Mouse (Mus musculus): ENCODE data around the gene Ift80.
"Not testable (repeated sequence)": the region's sequence is repeated elsewhere in the genome, so short reads cannot be mapped to it uniquely, and the experiment has no call there.

Gene Ift80

DNA sequence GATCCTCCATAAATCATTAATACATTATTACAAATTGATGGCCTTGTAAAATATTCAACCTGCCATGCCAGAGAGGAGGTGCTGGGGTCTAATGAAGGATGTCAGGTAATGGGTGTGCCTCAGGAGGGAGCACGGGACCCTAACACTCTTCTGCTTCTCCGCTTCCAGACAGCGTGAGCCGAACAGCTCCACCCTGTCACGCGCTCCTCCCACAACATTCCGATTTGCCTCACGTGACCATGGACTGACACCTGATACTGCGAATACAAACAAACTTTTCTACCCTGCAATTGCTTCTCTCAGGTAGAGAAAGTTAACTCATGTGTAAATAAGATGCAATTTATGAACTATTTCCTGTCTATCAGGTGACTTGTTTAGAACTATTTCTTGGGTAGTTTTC is 75.8 kb downstream of the Ift80 start:
- DNase-seq = no peak

DNA sequence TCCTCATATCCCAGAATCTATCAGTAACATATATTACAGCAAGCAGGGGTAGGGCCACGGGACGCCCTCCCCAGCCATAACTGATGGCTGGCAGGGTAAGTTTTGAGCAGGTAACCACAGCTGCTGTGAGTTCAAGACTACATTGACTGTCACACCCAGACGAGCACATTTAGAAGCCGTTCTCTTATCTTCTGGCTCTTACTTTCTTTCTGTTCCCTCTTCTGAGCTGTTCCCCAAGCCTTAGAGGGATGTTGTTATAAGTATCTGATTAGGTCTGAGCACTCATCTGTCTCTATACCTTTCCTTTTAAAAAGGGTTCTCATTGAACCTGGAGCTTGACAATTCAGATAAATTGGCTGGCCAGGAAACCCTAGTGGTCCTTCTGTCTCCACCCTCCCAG is 96.9 kb downstream of the Ift80 start:
- no peak for DNase-seq

DNA sequence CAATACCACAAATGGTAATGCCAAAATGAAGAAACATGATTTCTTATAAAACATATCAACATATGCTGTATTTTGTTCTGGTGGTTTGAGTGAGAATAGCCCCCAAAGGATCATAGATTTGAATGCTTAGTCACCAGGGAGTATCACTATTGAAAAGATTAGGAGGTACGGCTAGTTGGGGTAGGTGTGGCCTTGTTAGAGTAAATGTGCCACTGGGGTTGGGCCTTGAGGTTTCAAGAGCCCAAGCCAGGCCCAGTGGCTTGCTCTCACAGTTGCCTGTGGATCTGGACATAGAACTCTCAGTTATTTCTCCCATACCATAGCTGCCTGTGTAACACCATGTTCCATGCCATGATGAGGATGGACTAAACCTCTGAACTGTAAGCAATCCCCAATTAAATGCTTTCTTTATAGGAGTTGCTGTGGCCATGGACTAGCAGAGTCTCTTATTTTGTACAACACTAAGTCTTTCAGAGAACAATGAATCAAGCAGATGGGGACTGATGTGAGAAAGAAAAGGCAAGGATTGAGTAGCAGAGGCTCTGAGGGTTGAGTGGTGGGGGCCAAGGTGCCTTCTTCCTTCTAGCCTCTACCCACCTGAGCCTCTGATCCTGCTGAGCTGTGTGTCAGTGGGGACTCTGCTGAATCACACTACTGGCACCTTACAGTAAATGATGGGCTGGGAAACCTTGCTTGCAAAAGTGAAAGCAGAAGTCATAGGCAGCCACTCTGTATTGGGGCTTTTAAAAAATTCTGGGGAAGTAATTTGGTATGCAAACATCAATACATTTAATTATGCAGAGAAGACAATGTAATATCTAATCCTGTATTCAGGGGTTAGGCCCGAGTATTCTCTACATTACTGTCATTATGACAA is 99.2 kb downstream of the Ift80 start:
- DNase-seq = no peak

DNA sequence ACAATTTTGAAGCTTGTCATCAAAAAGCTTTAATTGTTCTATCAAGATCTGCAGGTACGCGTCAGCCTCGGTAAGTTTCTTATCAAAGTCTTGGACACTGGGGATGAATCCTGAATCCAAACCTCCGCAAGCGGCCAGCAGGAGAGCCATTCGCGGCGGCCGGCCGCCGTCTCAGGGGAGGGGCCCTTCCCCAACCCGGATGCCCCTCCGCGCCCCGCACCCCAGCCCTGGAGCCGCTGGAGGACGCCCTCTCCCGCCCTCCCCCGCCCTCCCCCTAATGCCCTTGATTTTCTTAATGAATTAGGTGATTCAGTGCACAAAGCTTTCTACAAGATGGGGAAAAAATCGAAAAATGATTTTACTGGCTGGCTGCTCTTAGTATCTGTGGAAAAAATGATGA is 101.7 kb downstream of the Ift80 start:
- DNase-seq = not testable (repeated sequence)

DNA sequence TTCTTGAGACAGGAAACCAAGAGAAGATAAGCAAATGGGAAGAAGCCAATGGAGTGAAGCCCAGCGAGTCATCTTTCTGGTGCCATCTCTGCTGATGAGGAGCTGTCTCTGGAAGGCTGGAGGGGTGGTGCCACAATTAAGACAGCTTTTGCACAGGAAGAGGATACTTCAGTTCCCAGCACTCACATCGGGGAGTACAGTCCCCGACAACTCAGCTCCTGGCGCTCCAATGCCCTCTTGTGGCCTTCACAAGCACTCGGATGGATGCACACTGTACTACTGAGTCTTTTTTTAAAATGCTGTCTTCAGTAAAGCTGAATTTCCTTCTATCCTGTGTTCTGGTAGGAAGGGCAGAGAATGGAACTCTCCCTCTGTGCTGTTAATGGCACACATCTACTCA is 107.2 kb downstream of the Ift80 start:
- DNase-seq = no peak

DNA sequence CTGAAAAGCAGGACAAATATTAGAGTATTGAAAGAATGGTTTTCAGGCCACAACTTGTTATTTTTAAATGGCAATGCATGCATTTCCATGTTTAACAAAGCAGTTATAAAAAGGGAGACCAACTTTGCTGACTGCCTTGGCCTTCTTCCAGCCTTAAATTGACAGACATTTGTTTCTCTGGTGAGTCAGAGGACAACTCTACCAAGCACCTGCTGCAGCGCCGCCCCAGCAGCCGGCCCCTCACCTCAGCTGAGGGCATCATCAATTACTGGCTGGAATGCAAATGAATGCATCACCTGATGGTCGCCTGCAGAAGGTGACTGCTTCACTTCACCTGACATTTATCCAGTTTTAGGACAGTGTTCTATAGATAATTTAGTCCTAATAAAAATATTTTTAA is 108.9 kb downstream of the Ift80 start:
- DNase-seq = peak; percentile 5

DNA sequence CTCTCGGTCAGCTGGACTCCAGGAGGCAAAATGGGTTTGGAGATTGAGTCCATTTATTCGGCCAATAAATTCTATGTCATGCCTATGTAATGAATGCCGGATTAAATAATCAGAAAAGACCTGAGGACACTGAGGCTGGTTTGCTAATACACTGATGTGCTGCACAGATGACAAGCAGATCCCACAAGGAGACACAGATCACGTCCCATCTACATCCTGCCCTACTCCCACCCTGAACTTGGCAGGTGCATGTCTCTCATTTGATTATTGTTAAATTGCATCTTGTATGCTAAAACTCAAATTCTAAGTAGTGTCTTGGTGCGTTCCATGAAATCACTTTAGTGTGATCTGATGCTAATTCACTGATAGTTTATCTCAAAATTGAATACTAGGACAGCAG is 117.5 kb downstream of the Ift80 start:
- no peak for DNase-seq

DNA sequence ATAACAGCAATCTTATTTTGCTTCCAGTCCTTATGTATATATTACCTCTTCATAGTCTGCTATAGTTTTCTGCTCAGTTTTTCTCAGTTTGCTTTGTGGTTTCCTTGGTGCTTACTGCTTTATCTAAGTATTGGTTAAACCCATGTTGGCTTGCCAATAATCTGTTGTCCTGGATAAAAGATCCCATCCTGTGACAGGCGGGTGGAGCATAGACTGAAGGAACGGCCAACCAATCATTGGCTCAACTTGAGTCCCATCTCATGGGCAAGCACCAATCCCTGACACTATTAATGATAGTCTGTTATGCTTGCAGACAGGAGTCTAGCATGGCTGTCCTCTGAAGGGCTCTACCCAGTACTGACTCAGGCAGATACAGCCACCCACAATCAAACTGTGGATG is 130.3 kb downstream of the Ift80 start:
- no peak for DNase-seq

DNA sequence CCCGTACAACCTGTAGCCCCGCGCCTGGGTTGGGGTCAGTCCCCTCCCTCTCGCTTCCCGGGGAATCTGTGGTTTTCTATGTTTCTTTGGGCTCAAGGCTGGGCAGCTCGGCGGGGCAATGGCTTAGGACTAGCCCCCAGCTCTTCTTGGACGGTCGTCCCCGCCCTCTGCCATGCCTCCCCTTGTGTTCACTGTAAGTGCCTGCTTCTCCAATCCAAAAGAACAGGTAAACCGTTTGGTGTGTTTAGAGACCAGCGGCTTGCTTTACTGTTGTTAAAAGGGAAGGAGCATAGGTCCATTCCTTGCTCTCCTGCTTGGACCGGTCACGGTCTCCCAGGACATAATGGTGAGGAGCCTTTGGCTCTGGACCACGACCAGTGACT is 133.8 kb downstream of the Ift80 start:
- no peak for DNase-seq

DNA sequence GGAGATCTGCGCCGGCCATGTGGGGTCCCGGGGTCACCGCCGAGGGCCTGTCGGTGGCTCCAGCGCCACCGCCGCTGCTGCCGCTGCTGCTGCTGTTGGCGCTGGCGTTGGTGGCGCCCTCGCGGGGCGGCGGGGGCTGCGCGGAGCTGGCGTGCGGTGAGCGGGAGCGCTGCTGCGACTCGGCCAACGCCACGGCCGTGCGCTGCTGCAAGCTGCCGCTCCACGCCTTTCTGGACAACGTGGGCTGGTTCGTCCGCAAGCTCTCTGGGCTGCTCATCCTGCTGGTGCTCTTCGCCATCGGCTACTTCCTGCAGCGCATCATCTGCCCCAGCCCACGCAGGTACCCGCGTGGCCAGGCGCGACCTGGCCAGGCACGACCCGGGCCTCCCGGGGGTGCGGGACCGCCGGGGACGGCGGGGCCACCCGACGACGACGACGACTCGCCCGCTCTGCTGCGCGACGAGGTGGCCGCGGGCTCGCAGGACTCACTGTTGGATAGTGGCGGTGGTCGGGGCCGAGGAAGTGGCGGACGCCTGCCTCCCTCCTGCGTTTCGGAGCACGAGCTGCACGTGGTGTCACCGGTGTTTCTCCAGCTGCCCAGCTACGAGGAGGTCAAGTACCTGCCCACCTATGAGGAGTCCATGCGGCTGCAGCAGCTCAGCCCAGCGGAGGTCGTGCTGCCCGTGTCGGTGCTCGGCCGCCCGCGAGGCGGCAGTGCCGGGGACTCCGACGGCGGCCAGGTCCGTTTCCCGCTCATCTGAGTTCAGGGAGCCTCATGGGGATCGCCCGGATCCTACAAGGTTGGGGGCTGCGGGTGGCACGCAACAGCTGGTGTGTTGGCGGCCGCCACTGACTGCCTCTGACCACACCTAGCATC is 134.4 kb downstream of the Ift80 start:
- peak; percentile 28 for DNase-seq

DNA sequence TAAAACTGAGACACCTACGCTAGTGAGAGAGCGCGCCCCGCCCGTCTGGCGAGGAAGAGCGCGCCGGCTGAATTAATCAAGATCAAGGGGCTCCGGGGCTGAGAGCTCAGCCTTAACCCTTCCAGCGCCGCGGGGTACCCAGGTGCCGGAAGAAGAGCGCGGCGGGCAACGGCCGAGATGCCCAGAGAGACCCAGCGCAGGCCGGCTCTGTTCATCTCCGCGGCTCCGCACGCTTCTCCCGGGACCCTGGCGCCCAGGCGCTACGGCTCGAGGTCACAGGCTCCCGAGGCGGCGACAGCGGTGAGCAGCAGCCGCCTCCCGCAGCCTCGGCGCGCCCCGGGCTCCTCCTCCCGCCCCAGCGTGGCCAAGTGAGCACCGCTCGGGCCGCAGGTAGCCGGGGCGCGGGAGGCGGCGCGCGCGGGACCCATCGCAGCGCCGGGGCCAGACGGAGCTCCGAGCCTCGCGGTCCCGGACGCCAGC is 135.1 kb downstream of the Ift80 start, which contains the start of gene 1110032F04Rik:
Gene 1110032F04Rik, plus strand, starts transcription at position 376 of the 480 bp plus-strand sequence.
- DNase-seq = peak; percentile 52

DNA sequence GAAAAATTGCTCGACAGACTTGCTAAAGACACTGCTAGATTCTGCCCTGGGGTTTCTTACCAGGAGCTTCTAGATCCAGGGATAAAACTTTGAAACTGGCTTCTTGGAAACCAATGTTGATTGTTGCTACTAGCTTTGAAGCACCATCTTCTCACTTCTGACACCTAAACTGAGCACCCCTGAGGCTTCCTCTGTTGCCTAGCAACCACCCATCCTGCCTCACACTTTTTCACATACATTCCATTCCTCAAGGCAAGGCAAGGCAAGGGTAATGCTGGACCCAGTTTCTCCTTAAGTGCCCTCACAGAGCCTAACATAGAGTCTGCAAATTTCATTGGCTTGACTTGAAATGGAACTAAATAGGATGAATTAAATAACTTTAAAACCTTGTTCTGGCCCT is 152.0 kb downstream of the Ift80 start:
- DNase-seq = no peak

DNA sequence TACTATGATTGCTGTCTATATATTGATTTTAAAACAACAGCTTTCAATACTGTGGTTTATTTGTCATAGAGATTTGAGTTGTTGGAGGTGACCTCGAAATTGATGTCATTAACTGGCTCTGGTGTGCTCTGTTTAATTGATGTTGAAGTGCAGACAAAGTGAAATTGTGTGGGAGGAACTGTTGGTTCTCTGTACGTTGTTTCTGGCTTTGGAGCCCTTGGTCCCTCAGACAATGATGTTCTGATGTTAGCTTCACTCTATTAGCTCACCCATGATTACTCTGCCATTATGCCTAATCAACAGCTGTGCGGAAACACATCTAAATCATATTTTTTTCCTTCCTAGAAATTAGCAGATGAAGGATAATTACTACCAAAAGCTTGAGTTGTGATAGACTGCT is 156.0 kb downstream of the Ift80 start:
- DNase-seq = no peak

DNA sequence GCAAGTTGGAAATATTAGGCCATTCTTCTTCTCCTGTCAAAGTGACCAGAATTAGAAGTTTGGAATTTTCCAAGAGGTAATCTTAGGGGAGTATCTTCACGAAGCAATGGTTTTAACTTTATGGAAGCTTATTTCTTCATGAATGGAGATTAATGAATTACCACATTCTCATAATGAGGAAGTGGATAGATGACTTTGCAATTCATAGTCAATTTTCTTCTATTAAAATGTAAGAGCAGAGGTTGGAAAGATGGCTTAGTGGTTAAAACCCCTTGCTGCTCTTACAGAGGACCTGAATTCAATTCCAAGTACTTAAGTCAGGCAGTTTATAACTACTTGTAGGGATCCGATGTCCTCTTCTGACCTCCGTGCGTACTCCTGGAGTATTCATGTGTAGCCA is 160.3 kb downstream of the Ift80 start:
- DNase-seq = no peak

Data from right cerebral cortex, adult 18-20 months (tissue).